Mouse (Mus musculus) kidney, adult 2 months (tissue): ENCODE results near the gene Dnttip2.

Experiments
- CTCF ChIP-seq: fragments of 200-500 bp; conservative IDR thresholded peaks from 2 replicates; pipeline ENCODE4 v1.5.1; 2011; ENCODE audit warnings: low read depth, mild to moderate bottlenecking, control low read depth, low read length, moderate library complexity, mixed read lengths; ENCODE audit not compliant: insufficient read depth, insufficient read length
- POLR2A ChIP-seq: fragments of 200-500 bp; IDR thresholded peaks from one replicate; pipeline ENCODE4 v1.6.1; 2011; ENCODE audit warnings: low read depth, low read length, control low read depth

DNA sequence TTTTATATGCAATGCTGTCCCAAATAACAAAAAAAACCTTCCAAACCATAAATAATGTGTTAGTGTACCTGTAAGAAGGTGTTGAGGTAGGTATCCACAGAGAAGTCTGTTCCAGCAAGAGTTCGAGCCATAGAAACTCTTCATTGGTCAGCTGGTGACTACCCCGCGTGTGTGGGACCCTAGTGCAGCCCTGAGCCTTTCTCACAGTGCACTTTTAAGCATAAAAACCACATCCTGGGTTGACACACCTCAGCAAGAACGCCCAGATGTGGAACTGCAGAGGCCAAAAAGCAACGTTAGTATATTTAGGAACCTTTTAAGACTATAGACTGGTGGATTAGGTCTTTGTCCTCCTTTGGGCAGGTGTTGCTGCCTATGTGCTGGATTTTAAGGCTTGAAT is 13.0 kb downstream of the Dnttip2 start:
- no peak for TF ChIP-seq CTCF
- no peak for TF ChIP-seq POLR2A
